In genomic region chr13:113879651-113880327, GRCm38 (mm10) we compare ENCODE assay signal across 10 mouse cellular contexts.
DNase-seq lines count a peak whose midpoint lies in the region; ATAC-seq and TF ChIP-seq lines count a peak whose summit lies in the region.
"Had no signal": no experiment of that assay in that cellular context is flagged by ENCODE, and none has a peak within 500 bp of the region (broad histone marks: within the 10 kb centered on the region; RNA-seq: fewer than 3 reads in every experiment).

No protein-coding gene starts in this region.

- H3K9me3 ChIP-seq in forebrain, postnatal 0 days (ENCODE audit: low read length) = no peaks in the 10 kb centered on the region
- no peaks in the 10 kb centered on the region for H3K9me3 ChIP-seq in liver, embryonic 15.5 days (replicated peaks)
- H3K9me3 ChIP-seq: lung, embryonic 15.5 days had no signal

- no peak overlapping the region for H3K4me3 ChIP-seq in forebrain, postnatal 0 days (ENCODE audit: low read depth, low read length)
- no peak overlapping the region for H3K4me3 ChIP-seq in liver, embryonic 15.5 days (replicated peaks)
- H3K4me3 ChIP-seq: lung, embryonic 15.5 days had no signal

- 20% methylated on average over 20 of the region's 20 CpGs for WGBS in forebrain, postnatal 0 days
- WGBS in liver, embryonic 15.5 days (ENCODE audit: insufficient replicate concordance) = 48% methylated on average over 20 of the region's 20 CpGs

- H3K4me2 ChIP-seq in forebrain, postnatal 0 days (ENCODE audit: low read depth) = no peak overlapping the region
- H3K4me2 ChIP-seq in liver, embryonic 15.5 days = peak overlapping the region; percentile 32; the same call in 1 of the 2 replicates
- H3K4me2 ChIP-seq: lung, embryonic 15.5 days had no signal

- no peak overlapping the region for H3K27ac ChIP-seq in forebrain, postnatal 0 days (ENCODE audit: low read depth, low read length)
- no peak overlapping the region for H3K27ac ChIP-seq in liver, embryonic 15.5 days (replicated peaks)
- H3K27ac ChIP-seq: lung, embryonic 15.5 days had no signal

- H3K4me1 ChIP-seq in forebrain, postnatal 0 days (ENCODE audit: insufficient read depth) = peaks cover 11% of the 10 kb centered on the region; the same call in 1 of the 2 replicates
- 0 out of 2 replicates have a peak, but pooled peaks cover 6% of the 10 kb centered on the region for H3K4me1 ChIP-seq in liver, embryonic 15.5 days (replicated peaks)

- peak; percentile 24 for DNase-seq in lung, postnatal 36 days
- no peak for DNase-seq in lung, postnatal 25 days (ENCODE audit: low spot score)
- peak; percentile 38 for DNase-seq in forebrain, postnatal 0 days
- no peak for DNase-seq in gastrocnemius, postnatal 4 days (ENCODE audit: low spot score in 2 of 2)
- no peak for DNase-seq in frontal cortex, postnatal 36 days (ENCODE audit: low spot score in 2 of 2)
- DNase-seq in urinary bladder, adult 18-20 months (ENCODE audit: low spot score in 2 of 2) = no peak
- no peak for DNase-seq in heart, postnatal 25 days (ENCODE audit: low spot score)
- DNase-seq: kidney, adult 11 months had no signal

- no peaks in the 10 kb centered on the region for H3K36me3 ChIP-seq in forebrain, postnatal 0 days (ENCODE audit: insufficient read depth)
- no peaks in the 10 kb centered on the region for H3K36me3 ChIP-seq in liver, embryonic 15.5 days (replicated peaks)
- H3K36me3 ChIP-seq: lung, embryonic 15.5 days had no signal

- ATAC-seq in forebrain, postnatal 0 days = peak; percentile 66
- ATAC-seq in liver, embryonic 15.5 days (ENCODE audit: insufficient read depth) = no peak

- intact Hi-C loops in heart, postnatal 25 days (cut with DNase I) = loop anchor here (5.0 to 10.0 kb wide), 2 partner anchors 195 to 643 kb away; no protein-coding TSS in a partner anchor

- no peak for TF ChIP-seq CTCF in forebrain, postnatal 0 days (IDR thresholded peaks at IDR 0.05; ENCODE audit: low read depth)

- no peaks in the 10 kb centered on the region; the same call in 1 of the 2 replicates for H3K27me3 ChIP-seq in forebrain, postnatal 0 days (ENCODE audit: insufficient read depth, low read length)
- H3K27me3 ChIP-seq in liver, embryonic 15.5 days = 0 out of 2 replicates have a peak, but pooled peaks cover 5% of the 10 kb centered on the region
- H3K27me3 ChIP-seq: lung, embryonic 15.5 days had no signal

- no peak overlapping the region for H3K9ac ChIP-seq in forebrain, postnatal 0 days
- no peak overlapping the region for H3K9ac ChIP-seq in liver, embryonic 15.5 days
- H3K9ac ChIP-seq: lung, embryonic 15.5 days had no signal

Comparison
In these comparisons a context has a peak if more than half of its experiments do, and no peak if none do; other contexts are left out.
1. DNase-seq: peak in lung, postnatal 36 days (single experiment) and forebrain, postnatal 0 days (single experiment); none in lung, postnatal 25 days (single experiment), gastrocnemius, postnatal 4 days (0 of 2), frontal cortex, postnatal 36 days (0 of 2), urinary bladder, adult 18-20 months (0 of 2) and heart, postnatal 25 days (single experiment).